Mouse (Mus musculus): ENCODE measurements around the gene Cadm1. TPM values are rescaled to one million over a fixed set of nuclear protein-coding genes. Genes with fewer than 3 reads are reported as not detected.

The Cadm1 gene
- polyA plus RNA-seq, 2 experiments: 3.4 to 6.4 TPM

GRCm38 (mm10) chr9:47573456-47573855, 43.5 kb downstream of the Cadm1 start:
- DNase-seq (ENCODE audit: low read depth in 3 of 3, low spot score in 3 of 3): no peak
- no peak for TF ChIP-seq CTCF (IDR thresholded peaks at IDR 0.05; ENCODE audit: low read depth)
- no peak for TF ChIP-seq EP300 (IDR thresholded peaks at IDR 0.05; ENCODE audit: low read depth)
- H3K4me3 ChIP-seq (ENCODE audit: insufficient read depth in 1 of 2, low read depth in 2 of 2, low read length in 2 of 2): no peak overlapping the region
- H3K4me1 ChIP-seq (replicated peaks; ENCODE audit: control insufficient read depth in 2 of 2, insufficient read depth in 2 of 2, low read length in 1 of 2): no peaks in the 10 kb centered on the region
- no peak overlapping the region for H3K4me2 ChIP-seq (ENCODE audit: low read depth)
- no peak for ATAC-seq (ENCODE audit: insufficient read depth)
- H3K27ac ChIP-seq: no peak overlapping the region
- H3K9ac ChIP-seq (replicated peaks): no peak overlapping the region
- WGBS (ENCODE audit: insufficient replicate concordance): 64% methylated on average over 7 of the region's 7 CpGs
- no peaks in the 10 kb centered on the region for H3K9me3 ChIP-seq (ENCODE audit: control insufficient read depth, low read length)
- no peaks in the 10 kb centered on the region for H3K36me3 ChIP-seq (replicated peaks; ENCODE audit: control insufficient read depth, insufficient read depth, low read depth)
- no peaks in the 10 kb centered on the region for H3K27me3 ChIP-seq (ENCODE audit: control insufficient read depth, insufficient read depth, low read length)

GRCm38 (mm10) chr9:47574710-47575414, 44.9 kb downstream of the Cadm1 start:
- Histone ChIP-seq H3K4me3 (ENCODE audit: insufficient read depth in 1 of 2, low read depth in 2 of 2, low read length in 2 of 2) (no peak overlapping the region), H3K4me1 (replicated peaks; ENCODE audit: control insufficient read depth in 2 of 2, insufficient read depth in 2 of 2, low read length in 1 of 2) (no peaks in the 10 kb centered on the region), H3K9ac (replicated peaks) (no peak overlapping the region), H3K4me2 (ENCODE audit: low read depth) (no peak overlapping the region), H3K27me3 (ENCODE audit: control insufficient read depth, insufficient read depth, low read length) (no peaks in the 10 kb centered on the region), H3K27ac (no peak overlapping the region), H3K9me3 (ENCODE audit: control insufficient read depth, low read length) (no peaks in the 10 kb centered on the region), H3K36me3 (replicated peaks; ENCODE audit: control insufficient read depth, insufficient read depth, low read depth) (no peaks in the 10 kb centered on the region)
- DNase-seq (ENCODE audit: low read depth in 3 of 3, low spot score in 3 of 3) (no peak), ATAC-seq (ENCODE audit: insufficient read depth) (no peak)
- WGBS (ENCODE audit: insufficient replicate concordance): 58% methylated on average over 7 of the region's 7 CpGs
- TF ChIP-seq CTCF (IDR thresholded peaks at IDR 0.05; ENCODE audit: low read depth) (no peak), EP300 (IDR thresholded peaks at IDR 0.05; ENCODE audit: low read depth) (no peak)

GRCm38 (mm10) chr9:47575764-47576163, 45.8 kb downstream of the Cadm1 start:
- no peak overlapping the region for H3K27ac ChIP-seq
- WGBS (ENCODE audit: insufficient replicate concordance): 64% methylated on average over 11 of the region's 11 CpGs
- no peak for TF ChIP-seq CTCF (IDR thresholded peaks at IDR 0.05; ENCODE audit: low read depth)
- TF ChIP-seq EP300 (IDR thresholded peaks at IDR 0.05; ENCODE audit: low read depth): no peak
- no peaks in the 10 kb centered on the region for H3K27me3 ChIP-seq (ENCODE audit: control insufficient read depth, insufficient read depth, low read length)
- H3K4me3 ChIP-seq (ENCODE audit: insufficient read depth in 1 of 2, low read depth in 2 of 2, low read length in 2 of 2): no peak overlapping the region
- no peak overlapping the region for H3K9ac ChIP-seq (replicated peaks)
- H3K36me3 ChIP-seq (replicated peaks; ENCODE audit: control insufficient read depth, insufficient read depth, low read depth): no peaks in the 10 kb centered on the region
- H3K9me3 ChIP-seq (ENCODE audit: control insufficient read depth, low read length): no peaks in the 10 kb centered on the region
- no peak overlapping the region for H3K4me2 ChIP-seq (ENCODE audit: low read depth)
- no peaks in the 10 kb centered on the region for H3K4me1 ChIP-seq (replicated peaks; ENCODE audit: control insufficient read depth in 2 of 2, insufficient read depth in 2 of 2, low read length in 1 of 2)
- DNase-seq (ENCODE audit: low read depth in 3 of 3, low spot score in 3 of 3): no peak
- no peak for ATAC-seq (ENCODE audit: insufficient read depth)

- ATAC-seq (ENCODE audit: insufficient read depth) (no peak), DNase-seq (ENCODE audit: low read depth in 3 of 3, low spot score in 3 of 3) (no peak)
- H3K9ac ChIP-seq (replicated peaks): no peak overlapping the region
- no peak overlapping the region for H3K4me3 ChIP-seq (ENCODE audit: insufficient read depth in 1 of 2, low read depth in 2 of 2, low read length in 2 of 2)
- H3K36me3 ChIP-seq (replicated peaks; ENCODE audit: control insufficient read depth, insufficient read depth, low read depth): no peaks in the 10 kb centered on the region
- TF ChIP-seq EP300 (IDR thresholded peaks at IDR 0.05; ENCODE audit: low read depth): no peak
- no peak for TF ChIP-seq CTCF (IDR thresholded peaks at IDR 0.05; ENCODE audit: low read depth)
- 67% methylated on average over 6 of the region's 6 CpGs for WGBS (ENCODE audit: insufficient replicate concordance)
- H3K4me1 ChIP-seq (replicated peaks; ENCODE audit: control insufficient read depth in 2 of 2, insufficient read depth in 2 of 2, low read length in 1 of 2): no peaks in the 10 kb centered on the region
- H3K4me2 ChIP-seq (ENCODE audit: low read depth): no peak overlapping the region
- no peak overlapping the region for H3K27ac ChIP-seq
- H3K27me3 ChIP-seq (ENCODE audit: control insufficient read depth, insufficient read depth, low read length): no peaks in the 10 kb centered on the region
- H3K9me3 ChIP-seq (ENCODE audit: control insufficient read depth, low read length): no peaks in the 10 kb centered on the region
These were observed 49.5 kb downstream of the Cadm1 start for GRCm38 (mm10) chr9:47579464-47579863.

GRCm38 (mm10) chr9:47581576-47582365, 51.8 kb downstream of the Cadm1 start:
- Histone ChIP-seq H3K36me3 (replicated peaks; ENCODE audit: control insufficient read depth, insufficient read depth, low read depth) (no peaks in the 10 kb centered on the region), H3K4me1 (replicated peaks; ENCODE audit: control insufficient read depth in 2 of 2, insufficient read depth in 2 of 2, low read length in 1 of 2) (no peaks in the 10 kb centered on the region), H3K4me2 (ENCODE audit: low read depth) (no peak overlapping the region), H3K27me3 (ENCODE audit: control insufficient read depth, insufficient read depth, low read length) (no peaks in the 10 kb centered on the region), H3K27ac (no peak overlapping the region), H3K4me3 (ENCODE audit: insufficient read depth in 1 of 2, low read depth in 2 of 2, low read length in 2 of 2) (no peak overlapping the region), H3K9ac (replicated peaks) (no peak overlapping the region), H3K9me3 (ENCODE audit: control insufficient read depth, low read length) (no peaks in the 10 kb centered on the region)
- DNase-seq (ENCODE audit: low read depth in 3 of 3, low spot score in 3 of 3) (no peak), ATAC-seq (ENCODE audit: insufficient read depth) (no peak)
- WGBS (ENCODE audit: insufficient replicate concordance): 39% methylated on average over 6 of the region's 6 CpGs
- TF ChIP-seq EP300 (IDR thresholded peaks at IDR 0.05; ENCODE audit: low read depth) (no peak), CTCF (IDR thresholded peaks at IDR 0.05; ENCODE audit: low read depth) (no peak)
